Mouse (Mus musculus): ENCODE results near the gene Slc29a2.
"Not testable (repeated sequence)": the region's sequence is repeated elsewhere in the genome, so short reads cannot be mapped to it uniquely, and the experiment has no call there.

The Slc29a2 gene

GRCm38 (mm10) chr19:5023621-5024479 lies at the start of gene Slc29a2:
Slc29a2 (plus strand) TSS chr19:5023860.
- peak; percentile 90 to 94 for DNase-seq (ENCODE audit: low spot score in 2 of 2)

GRCm38 (mm10) chr19:4981767-4982166 lies 41.9 kb upstream of the Slc29a2 start:
- DNase-seq (ENCODE audit: low spot score in 2 of 2): peak in 1 of 2 experiments; percentile 4

GRCm38 (mm10) chr19:4989013-4989412 lies 34.6 kb upstream of the Slc29a2 start:
- DNase-seq (ENCODE audit: low spot score in 2 of 2): peak; percentile 81 to 96

GRCm38 (mm10) chr19:4989434-4990255 lies 34.0 kb upstream of the Slc29a2 start:
- no peak for DNase-seq (ENCODE audit: low spot score in 2 of 2)

- DNase-seq (ENCODE audit: low spot score in 2 of 2): no peak
These were observed 33.4 kb upstream of the Slc29a2 start, which contains the start of gene Npas4 for GRCm38 (mm10) chr19:4990256-4990625. Npas4 (minus strand) TSS chr19:4990316.

- no peak for DNase-seq (ENCODE audit: low spot score in 2 of 2)
These were observed 32.9 kb upstream of the Slc29a2 start for GRCm38 (mm10) chr19:4990716-4991115.

GRCm38 (mm10) chr19:4992371-4992770 lies 31.3 kb upstream of the Slc29a2 start:
- no peak for DNase-seq (ENCODE audit: low spot score in 2 of 2)

DNA sequence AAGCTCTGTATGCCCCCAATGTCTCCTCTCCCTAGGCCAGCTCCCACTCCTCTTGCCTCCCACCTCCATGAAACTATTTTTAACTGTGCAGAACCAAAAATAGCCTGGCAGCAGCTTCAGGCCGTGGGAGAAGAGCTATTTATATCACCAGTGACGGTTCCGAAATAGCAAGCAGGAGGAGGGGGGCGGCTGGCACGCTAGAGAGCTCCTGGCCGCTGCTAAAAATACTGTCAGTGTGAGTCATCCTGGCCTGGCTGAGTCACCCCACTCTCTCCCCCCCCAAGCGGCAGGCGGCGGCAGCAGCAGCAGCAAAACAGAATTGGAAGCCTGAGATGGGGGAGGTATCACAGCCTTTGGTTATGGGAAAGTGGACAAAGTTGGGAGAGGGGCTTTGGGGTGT lies 30.8 kb upstream of the Slc29a2 start:
- peak; percentile 30 to 59 for DNase-seq (ENCODE audit: low spot score in 2 of 2)

- no peak for DNase-seq (ENCODE audit: low spot score in 2 of 2)
These were observed 29.6 kb upstream of the Slc29a2 start for GRCm38 (mm10) chr19:4994043-4994442.

GRCm38 (mm10) chr19:4999445-5000140 lies 24.1 kb upstream of the Slc29a2 start:
- DNase-seq (ENCODE audit: low spot score in 2 of 2): no peak

- peak; percentile 60 to 63 for DNase-seq (ENCODE audit: low spot score in 2 of 2)
These were observed 21.8 kb upstream of the Slc29a2 start for GRCm38 (mm10) chr19:5001666-5002406.

DNA sequence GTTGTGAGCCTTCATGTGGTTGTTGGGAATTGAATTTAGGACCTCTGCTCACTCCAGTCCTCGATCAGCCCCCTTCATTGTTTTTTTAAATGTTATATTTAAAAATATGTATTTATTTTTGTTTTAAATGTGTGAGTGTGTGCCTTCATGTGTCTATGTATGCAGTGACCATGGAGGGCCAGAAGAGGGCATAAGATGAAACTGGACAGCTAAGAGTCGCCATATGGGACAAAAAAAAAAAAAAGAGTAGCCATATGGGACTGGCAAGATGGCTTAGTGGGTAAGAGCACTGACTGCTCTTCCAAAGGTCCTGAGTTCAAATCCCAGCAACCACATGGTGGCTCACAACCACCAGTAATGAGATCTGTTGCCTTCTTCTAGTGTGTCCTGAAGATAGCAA lies 20.0 kb upstream of the Slc29a2 start:
- not testable (repeated sequence) for DNase-seq (ENCODE audit: low spot score in 2 of 2)

GRCm38 (mm10) chr19:5004925-5005324 lies 18.7 kb upstream of the Slc29a2 start:
- no peak for DNase-seq (ENCODE audit: low spot score in 2 of 2)

- DNase-seq (ENCODE audit: low spot score in 2 of 2): no peak
These were observed 10.5 kb upstream of the Slc29a2 start for GRCm38 (mm10) chr19:5013138-5013537.

DNA sequence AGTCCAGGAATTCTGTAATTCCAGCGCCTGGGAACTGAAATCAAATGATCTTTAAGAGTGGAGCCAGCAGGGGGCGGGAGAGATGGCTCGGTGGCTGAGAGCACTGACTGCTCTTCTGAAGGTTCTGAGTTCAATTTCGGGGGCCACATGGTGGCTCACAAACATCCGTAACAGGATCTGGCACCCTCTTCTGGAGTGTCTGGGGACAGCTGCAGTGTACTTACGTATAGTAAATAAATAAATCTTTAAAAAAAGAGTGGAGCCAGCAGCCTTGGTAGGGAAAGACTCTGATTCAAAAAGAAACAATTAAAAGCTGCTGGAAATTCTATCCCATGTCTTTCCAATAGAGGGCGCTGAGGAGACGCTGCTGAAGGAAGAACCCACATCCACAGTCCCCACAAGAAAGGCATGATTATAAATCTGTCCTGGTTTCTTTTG lies 8.7 kb upstream of the Slc29a2 start:
- DNase-seq (ENCODE audit: low spot score in 2 of 2): no peak

DNA sequence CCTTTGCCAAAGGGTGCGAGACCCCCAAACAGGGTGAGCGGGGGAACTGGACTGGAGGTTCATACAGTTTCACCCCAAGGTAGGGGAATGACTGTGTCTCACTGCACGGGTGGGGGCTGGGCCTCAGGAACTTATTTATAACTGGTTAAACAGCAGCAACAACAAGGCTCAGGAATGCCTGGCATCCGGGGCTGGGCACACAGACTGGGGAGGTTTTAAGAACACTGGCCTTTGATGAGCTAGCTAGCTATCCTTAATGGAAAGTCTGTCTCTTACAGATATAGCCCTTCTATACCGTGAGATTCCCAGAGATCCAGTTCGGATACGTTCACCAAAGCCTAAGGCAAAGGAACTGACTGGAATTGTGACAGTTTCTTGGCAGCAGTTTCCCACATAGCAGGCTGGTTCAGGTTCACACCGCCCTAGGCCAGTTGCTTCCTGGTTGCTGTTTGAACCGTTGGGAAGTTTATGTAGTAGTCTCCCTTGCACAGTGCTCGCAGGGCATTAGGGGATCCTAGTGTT lies 7.4 kb upstream of the Slc29a2 start:
- DNase-seq (ENCODE audit: low spot score in 2 of 2): no peak

DNA sequence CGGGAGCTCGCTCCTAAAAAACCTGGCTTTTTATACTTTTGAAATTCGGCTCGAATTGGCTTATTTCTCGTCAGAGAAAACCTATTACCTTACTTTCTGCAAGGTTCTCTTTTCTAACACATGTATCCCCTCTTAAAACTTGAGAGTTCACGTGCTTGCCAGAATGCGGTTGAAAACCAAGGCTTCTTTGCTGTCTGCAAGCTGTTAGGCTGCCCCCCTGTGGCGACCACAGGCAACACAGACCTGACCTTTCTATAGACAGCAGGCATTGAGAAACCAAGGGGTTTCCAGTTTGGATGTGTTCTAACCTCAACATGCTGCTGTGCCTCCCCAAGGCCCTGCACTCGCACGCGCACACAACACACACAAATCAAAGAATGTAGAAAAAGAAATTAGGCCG lies 6.9 kb upstream of the Slc29a2 start:
- peak; percentile 43 to 44 for DNase-seq (ENCODE audit: low spot score in 2 of 2)

- DNase-seq (ENCODE audit: low spot score in 2 of 2): no peak
These were observed 6.0 kb upstream of the Slc29a2 start for GRCm38 (mm10) chr19:5017611-5018010.

DNA sequence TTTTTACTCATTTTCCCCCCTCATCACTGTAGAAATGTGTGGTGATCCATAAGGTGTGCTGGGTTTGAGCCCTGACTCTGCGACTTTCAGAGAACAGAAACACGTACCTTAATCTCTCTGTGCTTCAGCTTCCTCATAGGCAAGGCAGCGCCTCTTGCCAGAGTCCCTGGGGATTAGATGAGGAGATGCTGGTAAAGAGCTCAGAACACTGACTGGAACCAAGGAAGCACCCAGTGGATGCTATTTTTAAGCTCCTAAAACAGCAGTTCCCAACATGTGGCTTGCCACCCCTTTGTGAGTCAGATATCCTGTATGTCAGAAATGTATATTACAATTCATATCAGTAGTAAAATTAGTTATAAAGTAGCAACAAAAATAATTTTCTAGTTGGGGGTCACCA lies 5.5 kb upstream of the Slc29a2 start:
- no peak for DNase-seq (ENCODE audit: low spot score in 2 of 2)

DNA sequence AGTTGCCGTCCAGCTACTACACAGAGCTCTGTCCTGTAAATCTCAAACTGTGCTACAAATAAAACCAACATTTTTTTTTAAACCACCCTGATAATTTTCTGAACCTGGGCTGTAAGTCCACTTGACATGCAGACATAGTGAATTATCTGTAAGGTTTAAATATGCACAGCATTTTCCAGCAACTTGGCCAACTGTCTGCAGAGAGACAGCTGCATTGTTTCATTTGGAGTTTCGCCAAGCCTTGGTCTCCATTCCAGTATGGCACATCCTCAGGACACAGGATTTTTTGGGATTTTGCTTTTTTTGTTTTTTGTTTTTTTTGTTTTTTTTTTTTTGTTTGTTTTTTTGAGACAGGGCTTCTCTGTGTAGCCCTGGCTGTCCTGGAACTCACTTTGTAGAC lies 2.2 kb upstream of the Slc29a2 start:
- no peak for DNase-seq (ENCODE audit: low spot score in 2 of 2)

DNA sequence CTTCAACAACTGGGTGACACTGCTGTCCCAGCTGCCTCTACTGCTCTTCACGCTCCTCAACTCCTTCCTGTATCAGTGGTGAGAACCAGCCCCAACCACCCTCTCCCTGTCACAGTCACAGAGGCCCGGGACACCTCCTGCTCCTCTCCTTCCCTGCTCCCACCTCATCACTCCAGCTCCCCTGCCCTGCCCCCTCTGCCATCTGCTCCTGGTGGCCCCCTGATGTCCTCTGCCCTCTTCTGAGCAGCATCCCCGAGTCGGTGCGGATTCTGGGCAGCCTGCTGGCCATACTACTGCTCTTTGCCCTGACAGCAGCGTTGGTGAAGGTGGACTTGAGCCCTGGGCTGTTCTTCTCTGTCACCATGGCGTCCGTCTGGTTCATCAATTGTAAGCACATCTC lies 2.5 kb downstream of the Slc29a2 start:
- DNase-seq (ENCODE audit: low spot score in 2 of 2): no peak

All from urinary bladder, adult 18-20 months (tissue).